Mouse (Mus musculus) heart, adult 2 months (tissue): ENCODE results near the gene Pigu.

Experiments
- CTCF ChIP-seq: fragments of 200-600 bp; IDR thresholded peaks from 2 replicates; pipeline ENCODE4 v1.8.1; 2022; ENCODE audit warnings: antibody characterized with exemption, mild to moderate bottlenecking, moderate library complexity
- POLR2A ChIP-seq: fragments of 200-500 bp; IDR thresholded peaks from 2 replicates; pipeline ENCODE4 v1.6.1; 2011; ENCODE audit warnings: mild to moderate bottlenecking, low read depth, low read length, control low read depth; ENCODE audit not compliant: insufficient read depth

- TF ChIP-seq CTCF (no peak), POLR2A (no peak)
Observed at GRCm38 (mm10) chr2:155277721-155278120, 79.5 kb downstream of the Pigu start.
